Mouse (Mus musculus) megakaryocyte, embryonic 14.5 days (primary cell): Measurements from ENCODE around the gene Pde4d. TPM values are rescaled to one million over a fixed set of nuclear protein-coding genes. Genes with fewer than 3 reads are reported as not detected.

Source experiments
- H3K27me3 ChIP-seq: replicated peaks from 2 replicates; pipeline ENCODE3; 2012; ENCODE audit warnings: inconsistent platforms
- H3K36me3 ChIP-seq: replicated peaks from 2 replicates; pipeline ENCODE3; 2012; ENCODE audit warnings: low read length, inconsistent platforms, mixed read lengths
- H3K4me1 ChIP-seq: 2 replicates; pipeline ENCODE4 v1.6.1; 2012; ENCODE audit warnings: inconsistent platforms
- H3K4me3 ChIP-seq: replicated peaks from 2 replicates; pipeline ENCODE3; 2012; ENCODE audit warnings: moderate library complexity, mild to moderate bottlenecking, inconsistent platforms
- H3K9me3 ChIP-seq: 2 replicates; pipeline ENCODE4 v1.6.1; 2012; ENCODE audit warnings: inconsistent platforms
- FLI1 ChIP-seq: IDR thresholded peaks from 2 replicates; pipeline ENCODE4 v1.6.1; 2012; ENCODE audit warnings: low read length, inconsistent platforms, mixed read lengths
- GATA1 ChIP-seq: IDR thresholded peaks from 3 replicates; pipeline ENCODE4 v1.6.1; 2012; ENCODE audit warnings: mixed read lengths, low read length, inconsistent platforms, borderline replicate concordance
- polyA plus RNA-seq: library from polyadenylated mRNA; stranded (reverse); fragments of >175 nt; gene quantifications from 2 replicates; pipeline ENCODE4 v1.2.3, GENCODE M21; 2012; ENCODE audit warnings: low replicate concordance; ENCODE audit not compliant: insufficient read depth

The Pde4d gene
- polyA plus RNA-seq, 1 experiment: 2.8 TPM

DNA sequence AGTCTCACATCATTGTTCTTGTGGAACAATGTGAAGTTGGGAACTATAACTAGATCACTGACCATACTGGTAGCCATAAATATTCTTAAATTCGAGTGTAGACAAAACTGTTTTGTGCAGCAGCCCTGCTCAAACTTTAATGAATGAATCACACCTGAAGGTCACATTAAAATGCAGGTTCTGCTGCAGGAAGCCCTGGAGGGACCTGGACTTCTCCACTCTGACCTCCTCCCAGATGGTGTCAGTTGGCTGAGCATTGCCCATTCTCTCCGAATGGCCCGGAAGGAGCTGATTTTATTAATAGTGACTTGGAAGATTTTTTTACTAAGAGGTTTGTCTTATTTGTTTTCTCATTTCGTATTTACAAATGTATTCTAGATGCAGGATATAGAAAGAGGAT lies 624.3 kb downstream of the Pde4d start:
- Histone ChIP-seq H3K36me3 (no peaks in the 10 kb centered on the region), H3K9me3 (no peaks in the 10 kb centered on the region), H3K4me3 (no peak overlapping the region), H3K27me3 (no peaks in the 10 kb centered on the region), H3K4me1 (no peaks in the 10 kb centered on the region)
- TF ChIP-seq GATA1 (no peak), FLI1 (no peak)

DNA sequence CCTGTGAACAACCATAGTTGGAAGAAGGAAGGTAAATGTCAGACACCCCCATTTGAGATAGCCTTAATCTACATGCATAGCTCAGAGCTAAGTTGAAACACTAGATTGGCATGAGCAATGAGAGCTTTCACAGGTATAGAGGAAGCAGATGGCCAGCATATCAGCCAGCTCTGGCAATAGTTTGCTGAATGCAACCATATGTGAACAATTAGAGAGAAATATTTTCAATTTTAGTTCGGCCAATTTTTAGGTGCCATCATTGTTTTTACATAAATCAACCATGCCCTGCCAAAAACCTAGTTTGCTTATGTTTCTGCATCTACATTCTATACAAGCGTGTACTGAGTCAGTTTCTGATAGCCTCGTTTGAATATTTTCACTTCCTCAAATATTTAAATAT lies 642.9 kb downstream of the Pde4d start:
- H3K9me3 ChIP-seq: no peaks in the 10 kb centered on the region
- no peaks in the 10 kb centered on the region for H3K4me1 ChIP-seq
- no peaks in the 10 kb centered on the region for H3K27me3 ChIP-seq
- H3K36me3 ChIP-seq: no peaks in the 10 kb centered on the region
- no peak overlapping the region for H3K4me3 ChIP-seq
- TF ChIP-seq GATA1 (no peak), FLI1 (no peak)

DNA sequence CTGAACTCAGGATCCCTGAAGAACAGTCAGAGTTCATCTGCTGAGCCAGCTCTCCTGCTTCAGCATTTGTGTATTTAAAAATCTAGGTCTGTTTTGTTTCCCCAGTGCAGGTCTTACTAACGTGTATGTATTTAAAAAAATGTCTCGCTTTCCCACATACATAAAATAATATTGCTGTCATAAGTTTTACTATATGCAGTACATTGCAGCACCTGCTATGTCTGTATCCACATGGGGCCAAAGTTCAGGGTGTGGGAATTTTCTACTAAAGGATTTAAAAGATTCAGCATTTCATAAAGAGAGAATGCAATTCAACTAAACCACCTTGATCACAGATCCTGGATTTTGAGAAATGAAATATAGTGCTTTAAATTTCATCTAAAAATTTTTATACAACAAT lies 646.9 kb downstream of the Pde4d start:
- no peaks in the 10 kb centered on the region for H3K27me3 ChIP-seq
- H3K4me3 ChIP-seq: no peak overlapping the region

DNA sequence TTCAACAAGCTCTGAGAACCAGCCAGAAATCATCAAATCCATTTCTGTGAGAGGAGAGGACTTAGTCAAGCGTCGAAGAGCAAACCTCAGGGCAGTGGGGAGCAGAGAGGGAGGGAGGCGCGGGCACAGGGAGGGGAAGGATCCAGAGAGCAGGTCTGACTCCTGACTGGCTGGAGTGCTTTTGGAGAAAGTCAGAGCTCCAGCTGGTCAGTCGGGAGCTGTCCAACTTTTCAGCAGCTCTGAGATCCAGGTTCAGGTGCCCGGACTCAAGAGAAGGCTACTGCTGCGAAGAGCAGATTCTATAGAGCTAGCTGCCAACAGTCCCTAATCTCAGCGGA lies 666.2 kb downstream of the Pde4d start:
- H3K4me3 ChIP-seq: peak overlapping the region; percentile 85

More for the DNA sequence above, 646.9 kb downstream of the Pde4d start:
- Histone ChIP-seq H3K36me3 (no peaks in the 10 kb centered on the region), H3K9me3 (no peaks in the 10 kb centered on the region), H3K4me1 (no peaks in the 10 kb centered on the region)
- TF ChIP-seq GATA1: no peak
- no peak for TF ChIP-seq FLI1

DNA sequence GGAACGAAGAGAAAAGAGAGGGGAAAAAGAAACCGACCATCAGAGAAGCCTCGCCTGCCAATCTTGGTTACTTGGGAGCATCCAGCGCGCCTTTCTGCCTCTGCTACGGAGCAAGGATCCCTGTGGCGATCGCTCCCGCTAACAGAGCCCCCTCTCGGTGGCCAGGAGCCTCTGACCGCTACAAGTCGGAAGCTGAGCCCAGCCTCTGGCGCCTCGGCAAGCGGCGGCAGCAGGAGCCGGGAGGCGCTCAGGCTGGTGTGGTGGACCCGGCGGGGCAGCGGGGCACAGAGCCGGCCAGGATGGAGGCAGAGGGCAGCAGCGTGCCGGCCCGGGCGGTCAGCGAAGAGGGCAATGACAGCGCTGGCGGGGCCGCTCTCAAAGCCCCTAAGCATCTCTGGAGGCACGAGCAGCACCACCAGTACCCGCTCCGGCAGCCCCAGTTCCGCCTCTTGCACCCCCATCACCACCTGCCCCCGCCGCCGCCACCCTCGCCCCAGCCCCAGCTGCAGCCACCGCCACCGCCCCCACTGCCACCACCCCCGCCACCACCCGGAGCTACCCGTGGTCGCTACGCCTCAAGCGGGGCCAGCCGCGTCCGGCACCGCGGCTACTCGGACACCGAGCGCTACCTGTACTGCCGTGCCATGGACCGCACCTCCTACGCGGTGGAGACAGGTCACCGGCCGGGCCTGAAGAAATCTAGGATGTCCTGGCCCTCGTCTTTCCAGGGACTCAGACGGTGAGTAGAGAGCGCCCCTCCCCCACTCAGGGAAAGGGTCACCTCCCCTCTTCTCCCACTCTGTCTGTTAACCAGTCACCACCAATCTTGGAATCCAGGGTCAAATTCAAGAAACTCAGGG lies 666.8 kb downstream of the Pde4d start:
- Histone ChIP-seq H3K27me3 (peaks cover 32% of the 10 kb centered on the region), H3K9me3 (no peaks in the 10 kb centered on the region), H3K4me1 (peaks cover 12% of the 10 kb centered on the region), H3K36me3 (no peaks in the 10 kb centered on the region), H3K4me3 (peak overlapping the region; percentile 85)
- TF ChIP-seq GATA1: no peak
- TF ChIP-seq FLI1: no peak

More for the DNA sequence above, 666.2 kb downstream of the Pde4d start:
- H3K4me1 ChIP-seq: peaks cover 12% of the 10 kb centered on the region
- peaks cover 32% of the 10 kb centered on the region for H3K27me3 ChIP-seq
- TF ChIP-seq GATA1: no peak
- TF ChIP-seq FLI1: no peak
- no peaks in the 10 kb centered on the region for H3K36me3 ChIP-seq
- H3K9me3 ChIP-seq: no peaks in the 10 kb centered on the region

DNA sequence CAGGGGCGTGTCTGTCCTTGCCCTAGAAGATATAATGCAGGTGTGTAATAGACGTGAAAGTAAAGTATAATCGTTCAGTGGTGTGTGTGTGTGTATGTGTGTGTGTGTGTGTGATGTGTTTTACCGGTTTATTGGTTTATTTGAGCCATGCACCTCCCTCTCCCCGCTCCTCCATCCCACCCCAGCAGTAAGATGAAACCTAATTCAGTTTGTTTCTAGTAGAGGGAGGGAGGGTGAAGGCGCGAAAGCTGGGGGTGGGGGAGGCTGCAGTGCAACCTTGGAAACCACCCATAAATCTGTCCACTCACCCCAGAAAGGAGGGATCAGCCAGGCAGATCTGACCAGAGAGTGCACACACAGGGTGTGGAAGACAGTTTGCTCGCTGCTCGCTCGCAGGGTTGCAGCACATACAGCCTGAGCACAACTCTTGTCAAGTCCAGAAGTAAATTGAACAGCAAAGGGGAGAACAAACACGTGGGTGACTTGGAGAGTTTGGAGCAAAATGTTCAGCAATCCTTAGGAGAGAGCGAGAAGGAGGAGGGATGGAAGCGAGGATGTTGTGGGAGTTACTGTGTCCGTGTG lies 667.6 kb downstream of the Pde4d start:
- H3K9me3 ChIP-seq: no peaks in the 10 kb centered on the region
- H3K4me1 ChIP-seq: peaks cover 12% of the 10 kb centered on the region
- H3K4me3 ChIP-seq: no peak overlapping the region
- TF ChIP-seq GATA1: no peak
- no peak for TF ChIP-seq FLI1
- peaks cover 32% of the 10 kb centered on the region for H3K27me3 ChIP-seq
- H3K36me3 ChIP-seq: no peaks in the 10 kb centered on the region

DNA sequence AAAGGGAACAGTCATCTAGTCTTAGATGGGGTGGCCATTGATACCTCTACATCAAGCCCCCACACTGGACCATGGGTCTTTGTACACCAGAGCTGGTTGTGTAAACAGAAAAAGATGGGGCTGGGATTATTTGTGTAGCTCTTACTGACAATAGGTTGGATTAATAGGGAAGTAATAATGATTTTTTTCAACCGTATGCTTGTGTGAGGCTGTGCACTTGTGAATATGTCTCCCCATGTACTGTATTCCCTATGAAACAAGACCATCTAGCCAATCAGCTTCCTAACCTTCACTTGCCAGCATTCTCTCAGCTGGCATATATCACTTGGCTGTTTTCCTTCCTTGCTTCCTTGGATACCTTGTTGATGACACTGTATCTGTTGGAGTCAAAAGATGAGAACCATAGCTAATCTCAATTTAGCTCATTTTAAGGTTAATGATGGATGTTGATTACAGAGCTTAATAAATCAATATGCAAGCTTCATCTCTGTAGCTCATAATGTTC lies 668.6 kb downstream of the Pde4d start:
- no peaks in the 10 kb centered on the region for H3K9me3 ChIP-seq
- TF ChIP-seq FLI1: no peak
- TF ChIP-seq GATA1: no peak
- H3K4me1 ChIP-seq: peaks cover 12% of the 10 kb centered on the region
- no peak overlapping the region for H3K4me3 ChIP-seq
- H3K36me3 ChIP-seq: no peaks in the 10 kb centered on the region
- peaks cover 32% of the 10 kb centered on the region for H3K27me3 ChIP-seq

DNA sequence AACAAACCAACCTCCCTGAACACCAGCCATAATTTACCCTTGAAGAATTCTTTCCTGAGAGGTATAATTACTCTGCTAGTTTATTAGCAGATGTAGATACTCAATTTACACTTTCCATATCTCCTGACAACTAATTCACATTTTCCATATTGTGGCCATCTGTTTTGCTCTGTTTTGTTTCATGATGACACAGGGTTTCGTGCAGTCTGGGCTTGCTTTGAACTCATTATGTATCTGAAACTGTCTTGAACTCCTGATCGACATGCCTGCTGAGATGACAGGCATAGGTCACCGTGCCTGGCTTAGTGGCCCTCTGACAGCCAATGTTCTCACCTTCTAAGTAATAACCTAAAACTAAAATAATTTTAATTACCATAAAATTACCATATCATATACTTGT lies 672.1 kb downstream of the Pde4d start:
- peaks cover 12% of the 10 kb centered on the region for H3K27me3 ChIP-seq
- TF ChIP-seq FLI1 (no peak), GATA1 (no peak)
- H3K9me3 ChIP-seq: no peaks in the 10 kb centered on the region
- no peaks in the 10 kb centered on the region for H3K36me3 ChIP-seq
- no peak overlapping the region for H3K4me3 ChIP-seq
- peaks cover under 1% of the 10 kb centered on the region for H3K4me1 ChIP-seq

DNA sequence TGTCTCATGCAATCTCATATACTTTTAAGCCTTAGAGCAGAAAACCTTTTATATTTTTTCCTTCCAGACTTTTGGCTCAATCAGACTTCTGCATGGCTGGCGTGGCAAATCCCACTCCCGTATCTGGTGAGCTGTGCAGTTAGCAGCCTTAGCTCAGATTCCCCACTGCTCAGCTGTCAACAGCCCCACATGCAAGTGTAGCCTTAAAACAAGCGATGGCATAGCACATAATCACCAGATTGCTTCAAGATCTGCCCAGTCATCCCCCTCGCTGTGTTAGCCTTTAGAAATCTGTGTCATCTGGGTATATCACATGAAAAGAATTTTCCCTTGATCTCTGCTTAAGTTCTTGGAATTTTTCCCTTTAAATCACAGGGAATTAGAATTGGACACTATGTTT lies 686.7 kb downstream of the Pde4d start:
- Histone ChIP-seq H3K4me1 (no peaks in the 10 kb centered on the region), H3K4me3 (no peak overlapping the region), H3K36me3 (no peaks in the 10 kb centered on the region), H3K9me3 (no peaks in the 10 kb centered on the region), H3K27me3 (no peaks in the 10 kb centered on the region)
- no peak for TF ChIP-seq GATA1
- TF ChIP-seq FLI1: no peak

DNA sequence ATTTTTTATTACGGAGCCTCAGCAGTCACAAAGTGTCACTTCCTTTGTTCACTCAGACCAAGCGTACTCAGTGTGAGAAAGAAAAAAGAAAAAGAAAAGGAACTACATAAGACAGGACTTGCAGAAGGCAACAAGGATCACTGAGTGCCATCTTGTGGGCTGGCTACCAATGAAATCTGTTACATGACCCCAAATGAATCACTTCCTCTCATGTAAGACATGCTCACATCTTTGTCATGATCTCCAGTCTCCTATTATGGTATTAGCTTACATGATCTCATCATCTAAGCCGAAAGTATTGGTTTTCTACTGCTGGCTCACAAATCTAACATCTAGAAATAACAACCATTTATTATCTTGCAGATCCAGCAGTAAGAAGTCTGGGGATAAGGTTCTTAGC lies 709.0 kb downstream of the Pde4d start:
- H3K9me3 ChIP-seq: no peaks in the 10 kb centered on the region
- no peak for TF ChIP-seq GATA1
- no peak for TF ChIP-seq FLI1
- H3K27me3 ChIP-seq: no peaks in the 10 kb centered on the region
- no peak overlapping the region for H3K4me3 ChIP-seq
- no peaks in the 10 kb centered on the region for H3K36me3 ChIP-seq
- no peaks in the 10 kb centered on the region for H3K4me1 ChIP-seq
